Mouse (Mus musculus): ENCODE results near the gene Ppdpf.
"Not testable (repeated sequence)": the region's sequence is repeated elsewhere in the genome, so short reads cannot be mapped to it uniquely, and the experiment has no call there.

Ppdpf gene

DNA sequence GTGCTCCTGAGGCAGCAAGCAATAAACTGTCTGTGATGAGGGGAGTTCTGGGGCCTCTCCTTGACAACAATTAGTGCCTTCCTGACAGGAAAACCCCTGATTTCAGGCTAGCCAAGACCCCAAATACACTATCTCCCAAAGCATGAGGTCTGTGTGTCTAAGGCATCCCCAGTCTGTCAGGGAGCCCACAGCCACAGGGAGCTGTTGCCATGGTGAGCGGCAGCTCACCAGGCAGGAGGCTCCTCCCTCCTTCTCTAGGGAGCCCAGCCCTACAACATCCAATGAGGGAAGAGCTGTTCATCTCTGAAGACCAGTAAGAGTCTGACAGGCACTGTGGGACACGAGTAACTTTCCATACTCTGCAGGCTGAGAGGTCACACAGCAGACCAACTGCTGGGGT lies 27.3 kb upstream of the Ppdpf start:
- DNase-seq (ENCODE audit: low spot score) = no peak

DNA sequence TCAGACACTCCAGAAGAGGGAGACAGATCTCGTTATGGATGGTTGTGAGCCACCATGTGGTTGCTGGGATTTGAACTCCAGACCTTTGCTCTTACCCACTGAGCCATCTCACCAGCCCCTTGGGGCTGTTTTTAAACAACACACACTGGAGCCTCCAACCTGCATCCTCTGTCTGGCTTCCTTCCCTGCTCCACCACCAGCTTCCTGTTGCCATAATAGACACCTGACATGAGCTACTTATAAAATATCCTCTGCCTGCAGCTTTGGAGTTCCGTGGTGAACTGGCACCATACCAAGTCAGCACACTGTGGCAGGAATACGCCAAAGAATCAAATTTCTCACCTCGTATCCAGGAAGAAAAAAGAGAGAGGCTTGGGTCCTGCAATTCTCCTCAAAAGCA lies 26.2 kb upstream of the Ppdpf start:
- no peak for DNase-seq (ENCODE audit: low spot score)

GRCm38 (mm10) chr2:181166469-181166868 lies 20.6 kb upstream of the Ppdpf start:
- no peak for DNase-seq (ENCODE audit: low spot score)

DNA sequence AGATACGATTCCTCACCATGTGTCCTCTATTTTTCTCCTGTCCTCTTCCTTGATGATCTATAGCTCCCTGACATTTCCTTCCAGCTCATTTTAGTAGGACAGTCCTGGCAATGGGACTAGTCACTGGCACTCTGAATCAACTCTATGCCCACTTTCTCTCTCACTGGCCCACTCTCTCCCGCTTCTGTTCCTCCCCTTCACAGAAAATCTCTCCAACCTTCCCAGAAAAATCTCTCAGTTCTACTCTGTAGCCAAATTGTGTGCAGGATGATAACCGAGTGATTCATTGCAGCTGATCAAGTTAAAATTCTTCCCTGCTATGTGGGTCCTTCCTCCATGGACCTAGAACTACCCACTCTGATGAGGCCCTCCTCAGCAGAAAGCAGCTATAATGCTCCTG lies 12.4 kb upstream of the Ppdpf start:
- DNase-seq (ENCODE audit: low spot score) = no peak

DNA sequence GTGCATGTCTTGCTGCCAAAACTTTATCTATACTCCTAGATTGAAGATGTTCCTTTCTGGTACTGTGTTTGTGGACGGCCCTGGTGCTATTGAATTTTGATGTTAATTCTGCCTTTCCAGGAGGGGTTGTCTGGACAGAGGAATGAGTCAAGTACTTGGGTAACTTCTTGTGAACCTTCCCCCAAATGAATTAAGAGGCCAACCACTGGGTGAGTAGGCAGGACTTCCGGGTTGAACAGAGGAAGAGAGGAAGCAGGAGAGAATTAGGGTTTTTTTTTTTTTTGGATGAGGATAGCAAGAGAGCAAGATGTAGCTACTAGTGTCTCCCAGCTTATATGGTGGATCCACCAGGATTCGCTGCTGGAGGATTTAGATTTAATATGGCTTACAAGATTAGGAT lies 9.0 kb upstream of the Ppdpf start:
- DNase-seq (ENCODE audit: low spot score) = no peak

DNA sequence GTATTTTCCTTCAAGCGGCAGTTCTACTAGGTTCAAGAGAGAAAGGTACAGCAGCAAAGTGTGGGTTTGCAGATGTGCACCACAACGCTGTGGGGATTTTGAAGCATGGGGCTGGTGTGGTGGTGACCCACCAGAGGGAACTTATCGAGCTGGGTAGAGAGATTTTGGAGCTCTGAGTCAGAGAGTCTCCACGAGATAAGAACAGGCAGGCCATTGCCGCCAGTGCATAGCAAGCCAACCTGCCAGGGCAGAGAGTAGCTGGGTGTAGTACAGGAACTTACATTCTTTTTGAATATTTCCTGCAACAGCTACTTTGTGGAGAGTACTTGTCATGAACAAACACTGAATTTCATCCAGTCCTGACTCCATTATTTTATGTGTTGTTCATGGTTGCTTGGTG lies 8.6 kb upstream of the Ppdpf start:
- no peak for DNase-seq (ENCODE audit: low spot score)

DNA sequence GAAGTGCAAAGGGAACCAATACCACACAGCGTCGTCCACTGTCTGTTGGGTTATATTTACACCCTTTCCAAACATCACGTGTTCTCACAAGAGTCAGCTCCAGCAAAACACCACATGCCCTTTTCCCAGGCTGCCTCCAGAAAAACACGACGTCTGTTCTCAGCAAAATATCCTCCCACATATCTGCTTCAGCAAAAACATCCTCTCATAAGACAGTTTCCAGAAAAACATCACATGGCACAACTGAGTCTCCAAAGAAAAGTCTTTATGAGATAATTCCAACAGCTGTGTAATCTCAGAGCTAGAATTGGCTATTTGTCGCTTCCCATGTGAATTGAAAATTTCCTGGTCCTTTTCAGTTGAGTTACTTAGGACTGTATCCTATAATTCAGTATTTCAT lies 6.1 kb upstream of the Ppdpf start:
- DNase-seq (ENCODE audit: low spot score) = no peak

DNA sequence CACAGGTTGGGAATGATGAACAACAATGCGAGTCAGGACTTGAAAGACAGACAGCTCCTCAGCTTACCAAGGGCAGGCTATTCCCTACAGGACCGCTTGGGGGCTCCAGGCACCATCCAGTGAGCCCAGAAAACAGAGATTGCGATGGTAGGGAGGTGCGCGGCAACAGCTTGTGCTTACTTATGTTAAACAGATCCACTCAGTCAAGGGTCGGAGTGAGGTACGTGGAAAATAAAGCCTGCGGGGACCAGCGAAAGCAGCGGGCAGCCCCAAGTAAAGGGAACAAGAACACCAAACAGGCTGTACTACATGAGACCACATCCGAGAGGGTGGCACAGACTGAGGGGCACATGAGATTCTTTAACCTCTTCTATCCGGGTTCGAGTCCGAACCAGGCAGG lies 412 bp upstream of the Ppdpf start:
- DNase-seq (ENCODE audit: low spot score) = peak; percentile 70

DNA sequence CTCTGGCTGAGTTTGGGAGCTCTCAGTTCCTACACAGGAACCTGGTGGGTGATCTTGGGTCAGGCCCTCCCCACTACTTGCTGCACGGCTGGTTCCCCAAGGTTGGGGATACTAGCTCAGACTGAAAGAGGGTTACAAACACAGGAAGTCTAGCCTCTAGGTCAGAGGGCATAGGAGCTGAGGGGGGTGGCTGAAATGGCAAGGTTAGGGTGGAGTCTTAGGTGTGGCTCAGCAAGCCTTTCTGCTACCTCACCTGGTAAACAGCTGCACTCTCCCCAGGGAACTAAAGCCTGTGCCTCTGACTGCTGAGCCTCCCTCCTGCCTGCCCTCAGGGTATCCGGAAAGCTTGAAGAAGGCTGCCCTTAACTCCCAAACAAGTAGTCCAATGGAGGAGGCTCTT lies 1.6 kb downstream of the Ppdpf start:
- DNase-seq (ENCODE audit: low spot score) = no peak

GRCm38 (mm10) chr2:181189321-181189720 lies 2.3 kb downstream of the Ppdpf start:
- no peak for DNase-seq (ENCODE audit: low spot score)

GRCm38 (mm10) chr2:181191385-181191784 lies 4.3 kb downstream of the Ppdpf start:
- not testable (repeated sequence) for DNase-seq (ENCODE audit: low spot score)

GRCm38 (mm10) chr2:181191936-181192335 lies 4.9 kb downstream of the Ppdpf start:
- DNase-seq (ENCODE audit: low spot score) = no peak

DNA sequence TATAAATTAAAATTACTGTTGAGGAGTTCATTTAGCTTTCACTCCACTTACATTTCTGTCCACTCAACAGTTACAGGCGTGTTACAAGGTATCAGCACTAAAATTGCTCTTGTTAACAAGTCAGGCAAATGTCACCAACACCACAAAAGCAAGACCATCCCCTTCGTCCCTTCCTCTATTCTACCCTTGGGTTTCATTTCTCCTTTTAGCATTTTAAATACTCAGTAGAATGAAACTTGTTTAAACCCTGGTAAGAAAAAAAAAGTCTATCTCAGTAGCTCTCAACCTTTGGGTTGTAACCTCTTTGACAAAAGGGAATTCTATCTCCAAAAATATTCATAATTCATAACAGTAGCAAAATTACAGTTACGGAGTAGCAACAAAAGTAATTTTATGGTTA lies 6.0 kb downstream of the Ppdpf start:
- DNase-seq (ENCODE audit: low spot score) = no peak

DNA sequence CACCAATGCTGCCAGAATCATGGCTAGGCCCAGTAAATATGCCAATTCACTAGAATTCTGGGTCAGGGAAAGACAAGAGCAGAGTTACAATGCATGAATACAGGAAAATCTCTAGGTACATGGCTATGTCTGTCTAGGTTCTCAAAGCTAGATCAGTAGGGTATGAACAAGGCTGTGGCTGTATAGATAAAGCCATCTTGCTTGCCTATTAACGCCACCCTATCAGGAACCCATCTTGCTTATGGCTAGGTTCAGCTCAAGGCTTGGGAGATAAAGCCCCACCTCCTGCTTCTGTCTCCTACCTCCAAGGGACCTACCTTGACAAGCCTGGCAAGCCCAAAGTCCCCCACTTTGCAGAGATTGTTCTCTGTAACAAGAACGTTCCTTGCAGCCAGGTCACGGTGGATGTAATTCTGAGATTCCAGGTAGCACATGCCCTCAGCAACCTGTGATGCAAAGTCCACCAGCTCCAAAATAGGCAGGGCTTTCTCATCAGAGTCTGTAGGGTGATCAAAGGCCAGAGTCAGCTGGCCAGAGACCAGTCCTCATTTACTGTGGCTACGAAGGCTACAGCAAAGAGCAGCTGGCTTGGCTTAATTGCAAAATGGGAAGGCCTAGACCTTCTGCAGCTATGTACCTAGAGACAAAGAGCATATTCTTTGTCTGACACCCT lies 9.7 kb downstream of the Ppdpf start:
- DNase-seq (ENCODE audit: low spot score) = no peak

GRCm38 (mm10) chr2:181201606-181202005 lies 14.6 kb downstream of the Ppdpf start:
- DNase-seq (ENCODE audit: low spot score) = no peak

- no peak for DNase-seq (ENCODE audit: low spot score)
These were observed 15.4 kb downstream of the Ppdpf start, which contains the start of gene Ptk6 for GRCm38 (mm10) chr2:181202422-181202821. TSS of gene Ptk6 (minus strand) at chr2:181202789.

- DNase-seq (ENCODE audit: low spot score) = no peak
These were observed 15.8 kb downstream of the Ppdpf start for GRCm38 (mm10) chr2:181202886-181203285.

GRCm38 (mm10) chr2:181205678-181206077 lies 18.6 kb downstream of the Ppdpf start:
- no peak for DNase-seq (ENCODE audit: low spot score)

DNA sequence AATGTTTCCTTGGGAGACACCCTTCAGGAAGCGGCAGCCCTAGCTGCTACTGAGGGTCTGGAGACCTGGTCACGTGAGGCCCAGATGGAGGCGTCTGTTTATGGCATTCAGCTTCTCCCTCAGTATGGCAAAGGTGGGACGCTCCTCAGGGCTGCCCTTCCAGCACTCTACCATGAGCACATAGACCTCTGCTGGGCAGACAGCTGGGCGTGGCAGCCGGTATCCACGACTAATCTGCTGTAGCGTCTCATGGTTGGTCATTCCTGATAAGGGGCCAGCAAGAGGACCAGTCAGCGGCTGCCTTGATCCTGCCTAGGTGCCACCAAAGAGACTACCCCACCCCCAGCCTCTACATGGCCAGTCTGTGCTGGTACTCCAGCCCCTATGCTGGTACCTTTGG lies 19.1 kb downstream of the Ppdpf start:
- DNase-seq (ENCODE audit: low spot score) = no peak

DNA sequence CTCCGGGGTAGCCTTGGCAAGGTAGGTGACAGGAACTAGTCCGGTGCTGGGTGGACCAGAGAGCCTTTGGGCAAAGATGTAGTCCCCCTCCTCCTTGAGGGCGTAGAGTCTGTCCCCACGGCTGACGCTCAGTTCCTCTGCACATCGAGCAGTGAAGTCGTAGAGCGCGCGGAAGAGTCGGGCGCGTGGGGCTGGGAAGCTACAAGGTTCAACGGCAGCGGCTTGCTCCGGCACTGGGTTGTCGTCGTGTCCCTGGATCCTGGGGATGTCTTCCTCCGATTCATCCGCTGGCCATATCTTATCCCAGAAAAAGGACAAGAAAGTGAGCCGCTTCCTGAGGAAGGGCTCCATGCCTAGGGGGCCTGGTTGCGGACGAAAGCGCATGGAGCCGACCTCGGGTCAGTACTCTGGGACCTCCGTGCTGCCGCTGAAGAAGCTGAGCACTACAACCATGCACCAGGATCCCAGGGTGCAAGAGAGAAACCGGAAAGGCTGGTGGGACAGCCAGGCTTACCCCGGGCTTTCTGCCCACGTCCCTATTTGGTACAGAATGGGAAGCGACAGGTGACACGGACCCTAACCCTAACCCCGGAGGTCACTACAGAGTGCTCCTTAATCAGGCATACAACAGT lies 25.5 kb downstream of the Ppdpf start:
- DNase-seq (ENCODE audit: low spot score) = no peak

- no peak for DNase-seq (ENCODE audit: low spot score)
These were observed 26.0 kb downstream of the Ppdpf start, which contains the start of gene Srms for GRCm38 (mm10) chr2:181213021-181213445. TSS of gene Srms (minus strand) at chr2:181213185.

DNA sequence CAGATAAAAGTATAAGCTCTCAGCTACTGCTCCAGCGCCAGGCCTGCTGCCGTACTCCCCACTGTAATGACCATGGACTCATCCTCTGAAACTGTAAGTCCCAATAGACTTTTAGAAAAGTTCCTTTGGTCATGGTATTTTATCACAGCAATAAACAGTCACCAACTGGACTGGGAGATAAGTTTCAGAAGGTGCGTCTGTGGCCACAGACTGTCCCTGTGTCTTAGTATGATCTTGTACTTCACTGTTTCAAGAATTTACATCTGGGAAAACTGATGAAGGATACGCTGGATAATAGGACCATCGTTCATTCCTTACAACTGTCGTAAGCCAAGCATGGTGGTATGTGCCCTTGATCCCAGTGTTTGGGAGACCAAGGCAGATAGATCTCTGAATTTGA lies 29.0 kb downstream of the Ppdpf start:
- DNase-seq (ENCODE audit: low spot score) = no peak

DNA sequence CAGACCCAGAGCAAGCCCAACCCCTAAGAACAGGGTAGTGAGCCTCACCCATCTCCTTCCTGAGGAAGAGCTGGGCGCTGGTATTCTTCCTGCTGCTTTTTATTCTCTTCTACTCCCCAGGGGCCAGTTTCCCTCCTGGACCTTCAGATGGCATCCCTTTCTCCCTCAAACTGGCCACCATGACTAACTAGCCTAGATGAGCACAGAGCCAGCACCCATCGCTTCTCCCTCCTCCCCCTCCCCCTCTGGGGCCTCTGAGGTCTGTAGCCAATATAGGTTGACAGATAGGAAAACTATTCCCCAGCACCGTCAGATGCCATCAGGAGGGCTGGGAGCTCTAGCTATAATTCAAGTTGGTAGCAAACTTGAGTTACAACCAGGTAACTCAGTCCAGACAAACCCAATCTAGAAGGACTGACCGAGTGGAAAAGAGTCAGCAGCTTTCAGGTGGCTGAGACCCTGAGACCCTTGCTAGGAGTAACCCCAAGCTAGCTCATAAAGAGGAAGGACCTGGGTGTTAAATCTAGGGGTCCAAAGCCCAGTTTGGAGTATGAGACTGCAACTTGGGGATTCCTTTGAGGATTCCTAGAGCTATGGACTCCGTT lies 31.9 kb downstream of the Ppdpf start:
- DNase-seq (ENCODE audit: low spot score) = no peak

Data from ovary, adult 18-20 months (tissue).